Mouse (Mus musculus) kidney, adult 2 months (tissue): ENCODE measurements around the gene Agtr1a.

Experiments
- CTCF ChIP-seq: fragments of 200-500 bp; conservative IDR thresholded peaks from 2 replicates; pipeline ENCODE4 v1.5.1; 2011; ENCODE audit warnings: low read depth, mild to moderate bottlenecking, control low read depth, low read length, moderate library complexity, mixed read lengths; ENCODE audit not compliant: insufficient read depth, insufficient read length
- POLR2A ChIP-seq: fragments of 200-500 bp; IDR thresholded peaks from one replicate; pipeline ENCODE4 v1.6.1; 2011; ENCODE audit warnings: low read depth, low read length, control low read depth

DNA sequence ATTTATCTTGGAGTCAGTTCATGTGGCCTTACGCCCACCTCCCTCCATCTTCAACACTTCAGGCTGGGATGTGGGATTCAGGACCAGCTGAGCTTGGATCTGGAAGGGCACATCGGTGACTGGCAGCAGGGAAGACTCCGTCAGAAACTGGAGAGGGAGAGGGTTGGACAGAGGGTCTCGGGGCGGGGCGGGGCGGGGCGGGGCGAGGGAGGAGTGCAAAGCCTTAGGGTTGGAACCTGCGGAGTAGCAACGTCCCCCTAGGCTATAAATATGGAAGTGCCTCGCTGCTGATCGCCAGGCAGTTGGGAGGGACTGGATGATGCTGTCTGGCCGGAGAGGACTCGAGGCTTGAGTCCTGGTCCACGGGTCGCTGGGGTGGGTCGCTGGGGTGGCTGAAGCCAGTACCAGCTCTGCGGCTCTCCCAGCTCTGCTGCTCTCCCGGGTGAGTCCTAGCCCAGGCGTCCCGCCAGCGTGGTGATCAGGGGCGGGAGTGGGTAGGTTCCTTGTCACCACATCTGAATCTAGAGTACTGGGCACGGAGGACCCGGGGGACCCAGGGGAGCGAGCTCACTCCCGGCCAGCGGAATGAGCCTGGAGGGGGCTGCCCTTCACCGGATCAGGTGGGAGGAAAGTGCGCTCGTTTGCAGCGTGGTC lies at the start of gene Agtr1a:
- TF ChIP-seq POLR2A (peak; percentile 87), CTCF (no peak)
